In genomic region chr17:88441001-88441431, GRCm38 (mm10) we compare ENCODE assay signal across 8 mouse cellular contexts. TPM values are rescaled to one million over a fixed set of nuclear protein-coding genes. Genes with fewer than 3 reads are reported as not detected.
DNase-seq lines count a peak whose midpoint lies in the region; ATAC-seq and TF ChIP-seq lines count a peak whose summit lies in the region.

No protein-coding gene starts in this region.

- H3ac ChIP-seq in myocyte (ENCODE audit: control insufficient read depth, insufficient read length): peak overlapping the region; percentile 96

- peaks cover 5% of the 10 kb centered on the region for H3K27me3 ChIP-seq in Patski
- H3K27me3 ChIP-seq in embryonic facial prominence, embryonic 15.5 days: no peaks in the 10 kb centered on the region
- no peaks in the 10 kb centered on the region for H3K27me3 ChIP-seq in limb, embryonic 10.5 days (ENCODE audit: low read depth, poor library complexity, severe bottlenecking)
- no peaks in the 10 kb centered on the region for H3K27me3 ChIP-seq in myocyte (ENCODE audit: control insufficient read depth, insufficient read depth, insufficient read length)

- CTCF ChIA-PET in Patski (lab: Charles Lee): interaction anchor here (1.4 to 1.7 kb wide), 2 partner anchors 10 to 185 kb away, joined by 3 to 5 read pairs; no protein-coding TSS in a partner anchor

- no peaks in the 10 kb centered on the region for H3K4me1 ChIP-seq in embryonic facial prominence, embryonic 15.5 days
- H3K4me1 ChIP-seq in limb, embryonic 10.5 days: peaks cover 7% of the 10 kb centered on the region; the same call in 1 of the 2 replicates

- no peaks in the 10 kb centered on the region for H3K9me3 ChIP-seq in embryonic facial prominence, embryonic 15.5 days (replicated peaks)
- no peaks in the 10 kb centered on the region for H3K9me3 ChIP-seq in limb, embryonic 10.5 days (replicated peaks)

- peak overlapping the region; percentile 85 for H3K27ac ChIP-seq in left cerebral cortex, adult 2 months
- H3K27ac ChIP-seq in embryonic facial prominence, embryonic 15.5 days (replicated peaks): peak overlapping the region; percentile 92
- H3K27ac ChIP-seq in limb, embryonic 10.5 days: peak overlapping the region; percentile 97

- peaks cover 45% of the 10 kb centered on the region for H3K79me2 ChIP-seq in myocyte (ENCODE audit: control insufficient read depth, insufficient read depth)

- POLR2A ChIA-PET in Patski (lab: Charles Lee): interaction anchor here (0.7 to 1.0 kb wide), 3 partner anchors 149 to 1084 kb away, joined by 3 to 5 read pairs (median 3); no protein-coding TSS in a partner anchor

- in situ Hi-C loops in Patski (cut with MboI; ENCODE audit: low pct_unique_long_range_greater_than_20kb): loop anchor here (5.0 kb wide), 1 partner anchor 66 kb away; no protein-coding TSS in a partner anchor

- no peak for DNase-seq in left cerebral cortex, adult 2 months (ENCODE audit: extremely low spot score in 1 of 2, low spot score in 2 of 2)
- no peak for DNase-seq in left cerebral cortex, adult 11 months (ENCODE audit: low spot score)
- no peak for DNase-seq in Patski (ENCODE audit: low read depth, low spot score)
- peak; percentile 72 for DNase-seq in limb, embryonic 10.5 days (ENCODE audit: low spot score)
- no peak for DNase-seq in c-Kit-positive CD71-positive TER-119-positive erythroid progenitor cells, embryonic 14.5 days (ENCODE audit: low spot score)
- no peak for DNase-seq in adrenal gland, adult (ENCODE audit: inconsistent age in 2 of 2, low spot score in 1 of 2)

- peak overlapping the region; percentile 97 for H3K4me3 ChIP-seq in left cerebral cortex, adult 2 months
- peak overlapping the region; percentile 83 for H3K4me3 ChIP-seq in embryonic facial prominence, embryonic 15.5 days (replicated peaks)
- H3K4me3 ChIP-seq in limb, embryonic 10.5 days: peak overlapping the region; percentile 93
- H3K4me3 ChIP-seq in myocyte: peak overlapping the region; percentile 64

- H3K9ac ChIP-seq in embryonic facial prominence, embryonic 15.5 days: peak overlapping the region; percentile 79

- no peaks in the 10 kb centered on the region for H3K36me3 ChIP-seq in embryonic facial prominence, embryonic 15.5 days
- no peaks in the 10 kb centered on the region for H3K36me3 ChIP-seq in limb, embryonic 10.5 days
- H3K36me3 ChIP-seq in myocyte (ENCODE audit: control insufficient read depth, insufficient read depth): no peaks in the 10 kb centered on the region

- ATAC-seq in Patski: peak; percentile 29
- peak; percentile 68 for ATAC-seq in embryonic facial prominence, embryonic 15.5 days (ENCODE audit: insufficient number of reproducible peaks, low FRiP score, low TSS enrichment, low read depth)

- TF ChIP-seq POLR2A in myocyte (IDR thresholded peaks at IDR 0.05; ENCODE audit: insufficient read length, low read depth): no peak

- peak overlapping the region; percentile 77 for H3K4me2 ChIP-seq in embryonic facial prominence, embryonic 15.5 days (replicated peaks)
- no peak overlapping the region for H3K4me2 ChIP-seq in myocyte (ENCODE audit: low read depth)

- under 1% methylated on average over 55 of the region's 55 CpGs for WGBS in embryonic facial prominence, embryonic 15.5 days
- under 1% methylated on average over 52 of the region's 55 CpGs for WGBS in limb, embryonic 10.5 days

- no peak for TF ChIP-seq CTCF in left cerebral cortex, adult 2 months (IDR thresholded peaks at IDR 0.05)
- TF ChIP-seq CTCF in Patski (IDR thresholded peaks at IDR 0.05): no peak

- intact Hi-C loops in left cerebral cortex, adult 2 months (cut with DNase I): loop anchor here (2.0 to 5.0 kb wide), 5 partner anchors 51 to 376 kb away; partner anchors contain the start of gene Fbxo11

TF ChIP-seq in myocyte, 11 proteins besides CTCF, POLR2A, EP300 and RAD21:
- TF ChIP-seq E2F4 (IDR thresholded peaks at IDR 0.05; ENCODE audit: insufficient read depth) (no peak), MAX (IDR thresholded peaks at IDR 0.05; ENCODE audit: low read depth) (no peak), USF1 (IDR thresholded peaks at IDR 0.05; ENCODE audit: low read depth) (no peak), POLR2AphosphoS2 (IDR thresholded peaks at IDR 0.05; ENCODE audit: insufficient read length, low read depth) (no peak), MYOG (IDR thresholded peaks at IDR 0.05; ENCODE audit: control insufficient read depth in 1 of 3, insufficient read depth in 1 of 3, insufficient read length in 2 of 3, low read depth in 2 of 3) (no peak), REST (IDR thresholded peaks at IDR 0.05; ENCODE audit: insufficient read depth, insufficient read length) (no peak), CEBPB (IDR thresholded peaks at IDR 0.05; ENCODE audit: insufficient read depth, poor library complexity, severe bottlenecking) (no peak), TCF3 (IDR thresholded peaks at IDR 0.05; ENCODE audit: insufficient read length, low read depth) (no peak), TCF12 (IDR thresholded peaks at IDR 0.05; ENCODE audit: insufficient read depth, poor library complexity, severe bottlenecking) (no peak)

RNA-seq across cellular contexts. Expression of gene Foxn2, which starts 0.5 kb away (rescaled TPM):
- total RNA-seq in left cerebral cortex, adult 2 months (2021): 10 to 100 TPM; 15.6 to 15.9 TPM
- 6.1 TPM for polyA plus RNA-seq in Patski (2021)
- polyA plus RNA-seq in embryonic facial prominence, embryonic 15.5 days (2015; fragmentation: Nextera tagmentation; extraction: Ambion mirVana): 14.9 and 15.5 TPM in 2 replicates
- 14.3 and 16.2 TPM in 2 replicates for polyA plus RNA-seq in limb, embryonic 10.5 days (2016; fragmentation: Nextera tagmentation; extraction: Ambion mirVana)
- polyA plus RNA-seq in myocyte (2012; fragmentation: generic; extraction: Trizol): 4.3 TPM
